Mouse (Mus musculus) forelimb bud, embryonic 11.5 days (tissue): ENCODE data around the gene Ap3d1.

Source experiments
- DNase-seq: peaks from one replicate; pipeline ENCODE4 v3.0.0-alpha.2; 2012; ENCODE audit warnings: low read depth, low spot score

Ap3d1 gene

GRCm38 (mm10) chr10:80742180-80742978 lies at the start of gene Ap3d1:
Ap3d1 (minus strand) TSS chr10:80742264.
- peak; percentile 100 for DNase-seq

- DNase-seq = no peak
These were observed 49.6 kb upstream of the Ap3d1 start for GRCm38 (mm10) chr10:80791476-80792174.

- DNase-seq = no peak
These were observed 48.8 kb upstream of the Ap3d1 start for GRCm38 (mm10) chr10:80790761-80791404.

GRCm38 (mm10) chr10:80787517-80787916 lies 45.5 kb upstream of the Ap3d1 start:
- no peak for DNase-seq

- DNase-seq = no peak
These were observed 43.9 kb upstream of the Ap3d1 start for GRCm38 (mm10) chr10:80785963-80786362.

GRCm38 (mm10) chr10:80784871-80785270 lies 42.8 kb upstream of the Ap3d1 start:
- DNase-seq = no peak

- no peak for DNase-seq
These were observed 42.2 kb upstream of the Ap3d1 start for GRCm38 (mm10) chr10:80784302-80784701.

GRCm38 (mm10) chr10:80779565-80779964 lies 37.5 kb upstream of the Ap3d1 start:
- DNase-seq = no peak

- DNase-seq = no peak
These were observed 35.1 kb upstream of the Ap3d1 start for GRCm38 (mm10) chr10:80777123-80777522.

GRCm38 (mm10) chr10:80776358-80776869 lies 34.4 kb upstream of the Ap3d1 start:
- no peak for DNase-seq

GRCm38 (mm10) chr10:80775731-80776130 lies 33.7 kb upstream of the Ap3d1 start:
- no peak for DNase-seq

- no peak for DNase-seq
These were observed 32.9 kb upstream of the Ap3d1 start for GRCm38 (mm10) chr10:80774981-80775380.

GRCm38 (mm10) chr10:80774549-80774948 lies 32.5 kb upstream of the Ap3d1 start:
- DNase-seq = peak; percentile 86

- DNase-seq = no peak
These were observed 31.8 kb upstream of the Ap3d1 start for GRCm38 (mm10) chr10:80773816-80774215.

- DNase-seq = no peak
These were observed 26.3 kb upstream of the Ap3d1 start for GRCm38 (mm10) chr10:80768365-80768764.

- no peak for DNase-seq
These were observed 24.2 kb upstream of the Ap3d1 start for GRCm38 (mm10) chr10:80766161-80766815.

GRCm38 (mm10) chr10:80765746-80766145 lies 23.7 kb upstream of the Ap3d1 start:
- no peak for DNase-seq

GRCm38 (mm10) chr10:80763502-80763901 lies 21.4 kb upstream of the Ap3d1 start:
- DNase-seq = no peak

GRCm38 (mm10) chr10:80761821-80762220 lies 19.8 kb upstream of the Ap3d1 start:
- no peak for DNase-seq

GRCm38 (mm10) chr10:80760596-80761524 lies 18.8 kb upstream of the Ap3d1 start:
- DNase-seq = no peak

- DNase-seq = no peak
These were observed 16.6 kb upstream of the Ap3d1 start for GRCm38 (mm10) chr10:80758651-80759050.
